Mouse (Mus musculus) urinary bladder, adult 18-20 months (tissue): ENCODE data around the gene Strn4.

ENCODE experiments used
- DNase-seq, 2 experiments: peaks; one replicate each; pipeline ENCODE4 v3.0.0; 2022; ENCODE audit warnings: low spot score in 2 of 2, mixed read lengths in 2 of 2

Gene Strn4

DNA sequence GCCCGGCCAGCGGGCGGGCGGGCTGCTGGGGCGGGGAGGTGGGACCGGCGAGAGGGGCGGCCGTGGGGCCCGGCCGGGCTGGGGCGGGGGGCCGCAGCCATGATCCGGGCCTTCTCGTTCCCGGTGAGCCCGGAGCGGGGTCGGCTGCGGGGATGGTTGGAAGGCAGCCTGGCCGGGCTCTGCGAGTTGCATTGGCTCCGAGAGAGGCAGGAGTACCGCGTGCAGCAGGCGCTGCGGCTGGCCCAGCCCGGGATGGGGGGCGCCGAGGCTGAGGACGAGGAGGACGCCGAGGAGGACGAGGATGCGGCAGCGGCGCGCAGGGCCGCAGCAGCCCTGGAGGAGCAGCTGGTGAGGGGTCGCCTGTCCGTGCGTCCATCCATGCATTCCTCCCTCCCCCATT lies 59.6 kb downstream of the Strn4 start:
- no peak for DNase-seq

DNA sequence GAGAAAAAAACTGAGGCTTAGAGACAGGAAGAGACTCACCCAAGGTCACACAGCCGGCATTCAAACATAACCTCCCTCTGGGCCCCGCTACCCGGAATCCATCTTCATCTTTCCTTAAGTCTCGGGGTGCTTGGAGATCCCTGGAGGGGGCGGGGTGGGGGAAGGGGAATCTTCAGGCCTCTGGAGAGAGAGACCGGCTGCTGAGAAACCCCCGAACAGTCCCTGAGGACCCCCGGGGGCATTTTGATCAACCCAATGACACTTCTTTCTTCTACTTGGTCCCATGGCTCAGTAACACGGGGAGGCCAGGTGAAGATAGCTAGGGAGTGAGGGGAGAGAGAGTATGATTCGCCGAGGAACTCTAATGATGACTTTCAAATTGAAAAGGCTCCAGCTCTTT lies 60.3 kb downstream of the Strn4 start:
- DNase-seq, result no peak

DNA sequence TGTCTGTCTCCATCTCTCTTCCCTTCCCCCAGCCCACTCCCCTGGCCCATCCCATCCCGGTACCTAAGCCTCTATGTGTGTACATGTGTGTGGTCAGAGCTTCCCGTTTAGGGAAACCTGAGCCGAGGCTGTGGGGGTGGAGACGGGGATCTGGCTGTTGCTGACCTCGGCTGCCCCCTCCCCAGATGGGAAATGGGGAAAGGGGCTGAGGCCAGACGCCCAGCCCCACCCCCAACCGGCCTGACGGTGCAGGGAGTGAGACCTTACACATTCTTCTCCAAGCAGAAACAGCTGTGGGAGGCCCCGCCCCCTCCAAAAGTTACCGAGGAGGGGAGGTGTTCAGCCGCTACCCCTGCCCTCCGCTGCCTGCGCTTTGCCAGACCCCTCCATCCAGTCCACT lies 60.9 kb downstream of the Strn4 start:
- DNase-seq, result no peak

- DNase-seq, result no peak
These were observed 62.0 kb downstream of the Strn4 start for GRCm38 (mm10) chr7:16877717-16878116.

DNA sequence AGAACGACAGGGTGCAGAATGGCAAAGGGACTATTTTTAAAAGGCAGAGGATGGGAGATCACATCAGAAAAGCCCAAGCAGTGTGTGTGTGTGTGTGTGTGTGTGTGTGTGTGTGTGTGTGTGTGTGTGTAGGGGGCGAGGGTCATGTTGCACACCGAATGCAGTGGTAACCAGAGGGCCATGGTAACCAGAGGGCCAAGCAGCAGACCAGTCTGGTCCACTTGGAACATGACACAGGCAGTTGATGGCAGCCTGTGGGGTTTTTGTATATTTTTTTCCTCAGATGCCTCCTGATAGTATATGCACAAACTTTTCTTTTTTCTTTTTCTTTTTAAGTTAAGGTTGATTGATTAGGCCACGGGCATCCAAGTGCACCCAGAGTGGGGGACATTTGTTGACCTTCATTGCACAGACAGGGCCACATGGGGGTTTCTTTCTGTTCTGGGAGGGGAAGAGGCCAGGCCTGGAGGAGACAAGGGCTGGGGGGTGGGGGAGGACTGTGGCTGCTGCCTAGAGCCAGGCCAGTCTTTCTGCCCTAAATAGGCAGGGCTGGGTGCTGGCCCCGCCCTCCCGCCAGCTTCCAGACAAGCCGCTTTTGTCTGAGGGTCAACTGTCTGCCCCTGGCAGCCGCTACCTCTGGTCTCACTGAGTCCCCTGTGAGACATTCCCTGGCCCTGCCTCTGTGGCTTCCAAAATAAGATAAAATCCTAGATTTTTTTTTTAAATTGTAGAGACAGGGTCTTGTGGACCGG lies 64.3 kb downstream of the Strn4 start:
- no peak for DNase-seq

GRCm38 (mm10) chr7:16880615-16881014 lies 64.9 kb downstream of the Strn4 start:
- no peak for DNase-seq

GRCm38 (mm10) chr7:16883162-16883561 lies 67.5 kb downstream of the Strn4 start:
- no peak for DNase-seq

DNA sequence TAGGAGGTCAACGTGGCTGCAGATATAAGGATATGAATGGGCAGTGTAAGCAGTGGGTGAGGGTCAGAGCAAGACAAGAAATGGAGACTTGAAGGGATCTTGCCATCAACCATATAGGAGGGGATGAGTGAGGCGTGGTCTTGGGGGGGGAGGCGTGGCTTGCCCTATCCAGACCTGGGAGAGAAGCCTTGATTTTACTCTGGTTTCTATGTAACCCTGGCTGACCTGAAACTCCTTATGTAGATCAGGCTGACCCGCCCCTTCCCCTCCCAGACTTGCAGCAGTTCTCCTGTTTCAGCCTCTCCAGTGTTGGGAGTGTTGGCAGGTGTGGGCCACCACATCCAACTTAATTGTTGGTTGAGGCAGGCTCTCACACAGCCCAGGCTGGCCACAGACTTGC lies 68.6 kb downstream of the Strn4 start:
- DNase-seq, result no peak

DNA sequence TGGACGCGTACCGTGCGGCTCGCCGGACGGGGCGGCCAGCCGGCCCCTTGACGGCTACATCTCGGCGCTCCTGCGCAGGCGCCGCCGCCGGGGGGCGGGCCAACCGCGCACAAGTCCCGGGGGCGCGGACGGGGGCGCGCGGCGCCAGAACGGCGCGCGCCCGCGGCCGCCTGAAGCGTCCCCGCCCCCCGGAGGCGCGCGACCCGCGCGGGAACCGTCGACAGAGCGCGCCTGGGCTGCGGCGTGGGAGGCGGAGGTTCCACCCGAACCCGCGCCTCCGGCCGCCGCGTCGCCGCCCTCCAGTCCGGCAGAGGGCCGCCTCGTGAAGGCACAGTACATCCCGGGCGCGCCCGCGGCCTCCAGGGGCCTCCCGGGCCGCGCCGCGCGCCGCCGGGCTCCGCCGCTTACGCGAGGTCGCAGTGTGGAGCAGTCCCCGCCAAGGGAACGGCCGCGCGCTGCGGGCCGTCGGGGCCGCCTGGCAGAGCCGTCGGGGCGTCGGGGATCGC lies 69.6 kb downstream of the Strn4 start:
- DNase-seq, result no peak

- no peak for DNase-seq
These were observed 70.2 kb downstream of the Strn4 start for GRCm38 (mm10) chr7:16885905-16886304.
